Mouse (Mus musculus) hindbrain, embryonic 13.5 days (tissue): ENCODE measurements at regions not wholly inside any gene's neighbourhood (a gene's known extent, or its start where the extent isn't known, plus 50 kb on each side); places are given as distances from the start of the nearest gene placed in this dataset.

Experiments used
- ATAC-seq: fragments of 200-750 bp; cut with Nextera tagmentation; 2 replicates; pipeline ENCODE4 v1.8.0; 2017; ENCODE audit warnings: moderate TSS enrichment; ENCODE audit not compliant: low FRiP score
- H3K27ac ChIP-seq: fragments of 300-500 bp; sonication (generic); 2 replicates; pipeline ENCODE4 v1.5.1; 2015; ENCODE audit warnings: inconsistent platforms, mild to moderate bottlenecking, moderate library complexity
- H3K27me3 ChIP-seq: fragments of 300-500 bp; sonication (generic); 2 replicates; pipeline ENCODE4 v1.6.1; 2015; ENCODE audit warnings: mild to moderate bottlenecking, inconsistent platforms
- H3K36me3 ChIP-seq: fragments of 300-500 bp; sonication (generic); 2 replicates; pipeline ENCODE4 v1.6.1; 2015; ENCODE audit warnings: mild to moderate bottlenecking, inconsistent platforms
- H3K4me1 ChIP-seq: fragments of 300-500 bp; sonication (generic); replicated peaks from 2 replicates; pipeline ENCODE4 v1.6.1; 2015; ENCODE audit warnings: inconsistent platforms
- H3K4me2 ChIP-seq: fragments of 300-500 bp; sonication (generic); 2 replicates; pipeline ENCODE4 v1.6.1; 2015; ENCODE audit warnings: inconsistent platforms, mild to moderate bottlenecking, moderate library complexity
- H3K4me3 ChIP-seq: fragments of 300-500 bp; sonication (generic); 2 replicates; pipeline ENCODE4 v1.5.1; 2015; ENCODE audit warnings: mild to moderate bottlenecking, inconsistent platforms
- H3K9ac ChIP-seq: fragments of 300-500 bp; sonication (generic); 2 replicates; pipeline ENCODE4 v1.6.1; 2015; ENCODE audit warnings: mild to moderate bottlenecking, inconsistent platforms
- H3K9me3 ChIP-seq: fragments of 300-500 bp; sonication (generic); 2 replicates; pipeline ENCODE4 v1.6.1; 2016; ENCODE audit warnings: inconsistent platforms
- WGBS: fragments of 180-500 bp; shearing (Covaris S2); methylation state at CpG from one replicate; pipeline ENCODE4 v1.1.7; 2015; 5-methylcytosine and 5-hydroxymethylcytosine counted together

DNA sequence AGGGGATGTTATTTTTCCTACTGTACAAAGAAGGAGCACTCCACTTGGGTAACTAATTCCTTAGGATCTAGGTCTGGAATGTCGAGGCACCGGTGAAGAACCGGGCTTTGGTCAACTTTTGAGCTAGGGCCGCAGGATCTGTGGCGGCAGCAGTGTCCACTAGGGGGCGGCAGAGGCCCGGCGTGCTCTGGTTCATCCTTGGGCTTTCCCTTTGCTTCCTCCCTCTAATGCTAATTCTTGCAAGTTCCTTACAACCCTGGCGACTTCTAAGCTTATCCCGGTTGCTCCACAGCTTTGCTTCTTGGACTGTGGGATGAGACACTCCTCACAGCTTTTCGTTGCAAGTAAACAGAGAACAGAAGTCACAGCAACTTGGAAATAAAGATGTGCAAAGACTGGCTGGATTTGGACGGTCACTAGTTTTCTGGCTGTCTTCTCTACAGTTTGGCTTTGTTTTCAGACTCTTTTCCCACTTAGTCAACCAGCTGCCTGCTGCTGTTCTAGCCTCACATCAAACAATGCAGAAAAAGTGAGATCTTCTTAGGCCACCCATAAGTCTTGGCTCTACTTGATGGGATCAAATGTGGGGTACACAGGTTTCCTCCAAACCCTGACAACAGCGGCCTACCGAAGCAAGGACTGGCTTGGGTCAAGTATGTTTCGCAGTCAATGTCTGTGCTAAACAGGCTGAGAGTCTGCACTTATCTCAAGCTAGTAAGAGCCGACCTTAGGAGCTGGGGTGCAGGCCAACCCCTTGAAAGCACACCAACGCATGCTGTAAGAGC, 51.2 kb upstream of the Tmem72 start:
- ATAC-seq, result 0 out of 2 replicates have a peak, but pooled peaks have one; percentile 52
- Histone ChIP-seq H3K4me2 (no peak overlapping the region), H3K9me3 (no peaks in the 10 kb centered on the region), H3K27me3 (no peaks in the 10 kb centered on the region), H3K9ac (no peak overlapping the region), H3K36me3 (no peaks in the 10 kb centered on the region), H3K4me3 (no peak overlapping the region), H3K4me1 (no peaks in the 10 kb centered on the region), H3K27ac (no peak overlapping the region)
- WGBS, result 41% methylated on average over 17 of the region's 17 CpGs

DNA sequence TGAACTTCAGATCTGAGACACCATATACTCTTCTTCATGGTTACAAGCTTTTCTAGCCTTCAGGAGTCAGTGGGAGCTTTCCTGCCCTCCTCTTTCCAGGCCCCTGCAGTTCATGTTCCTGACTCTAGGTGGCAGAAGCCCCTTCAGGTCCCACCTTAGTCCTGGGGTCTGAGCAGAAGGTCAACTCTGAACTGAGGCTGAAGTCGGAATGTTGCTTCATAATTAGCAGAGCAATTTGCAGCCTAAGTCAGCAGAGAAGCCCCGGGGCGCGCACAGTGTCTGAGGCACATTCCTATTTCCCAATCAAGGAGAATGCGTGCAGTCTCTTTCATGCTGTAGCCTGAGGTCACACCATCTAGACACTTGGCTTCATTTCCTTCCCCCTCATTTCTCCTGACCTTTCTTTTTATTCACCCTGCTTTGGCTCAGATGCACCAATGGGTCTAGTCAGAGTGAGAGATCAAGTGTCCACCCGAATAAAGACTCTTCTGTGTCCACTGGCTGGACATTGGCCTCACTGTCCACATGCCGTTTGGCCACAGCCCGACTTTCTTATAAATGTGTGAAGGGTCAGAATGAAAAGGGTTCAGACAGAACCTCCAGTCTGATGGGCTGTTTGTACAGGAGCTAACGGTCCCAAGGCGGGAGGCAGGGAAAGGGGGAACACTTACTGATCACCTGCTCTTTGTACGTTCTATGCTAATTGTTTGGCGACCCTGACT, 58.4 kb upstream of the Tmem72 start:
- Histone ChIP-seq H3K9ac (no peak overlapping the region), H3K36me3 (no peaks in the 10 kb centered on the region), H3K4me3 (no peak overlapping the region), H3K27ac (no peak overlapping the region), H3K9me3 (no peaks in the 10 kb centered on the region), H3K4me2 (no peak overlapping the region), H3K27me3 (no peaks in the 10 kb centered on the region), H3K4me1 (no peaks in the 10 kb centered on the region)
- 80% methylated on average over 12 of the region's 12 CpGs for WGBS
- no peak for ATAC-seq

DNA sequence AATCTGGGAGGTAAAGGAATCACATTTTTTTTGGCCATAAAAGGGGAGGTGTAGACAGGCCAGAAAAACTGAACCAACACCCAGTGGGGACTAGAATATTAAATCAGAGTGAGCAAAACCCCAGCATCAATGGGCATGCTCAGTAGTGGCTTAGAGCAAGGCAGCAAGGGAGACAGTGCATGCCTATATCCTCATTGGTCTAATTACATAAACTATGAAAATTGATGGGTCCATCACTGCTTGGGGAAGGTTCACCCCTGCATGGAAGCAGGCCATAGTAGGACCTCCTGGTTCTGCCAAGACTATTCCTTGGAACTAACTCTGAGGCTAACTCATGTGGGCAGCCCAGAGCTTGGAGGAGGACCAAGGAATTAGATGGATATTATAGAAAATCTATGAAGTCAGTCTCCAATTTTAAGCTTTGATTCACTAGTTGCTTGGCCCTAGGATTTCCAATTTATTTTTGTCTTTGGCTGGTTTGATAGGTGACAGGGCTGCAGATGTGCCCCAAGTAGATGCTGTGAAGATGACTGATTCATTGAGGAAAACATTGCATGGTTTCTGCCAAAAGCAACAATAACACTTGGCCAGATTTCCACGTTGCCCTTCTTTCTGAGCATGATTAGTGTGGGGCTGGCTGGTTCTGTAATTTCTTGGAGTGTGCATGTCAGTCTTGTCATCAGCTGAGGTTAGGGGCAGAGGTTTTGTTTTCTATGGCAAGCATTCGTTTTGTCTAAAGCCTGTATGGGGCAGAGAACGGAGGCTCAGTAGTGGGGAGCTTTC, 70.0 kb upstream of the Tmem72 start:
- Histone ChIP-seq H3K9ac (no peak overlapping the region), H3K27me3 (no peaks in the 10 kb centered on the region), H3K36me3 (no peaks in the 10 kb centered on the region), H3K27ac (no peak overlapping the region), H3K4me2 (no peak overlapping the region), H3K4me1 (no peaks in the 10 kb centered on the region), H3K4me3 (no peak overlapping the region), H3K9me3 (no peaks in the 10 kb centered on the region; the same call in 1 of the 2 replicates)
- ATAC-seq, result no peak
- WGBS, result 59% methylated on average over 3 of the region's 3 CpGs

DNA sequence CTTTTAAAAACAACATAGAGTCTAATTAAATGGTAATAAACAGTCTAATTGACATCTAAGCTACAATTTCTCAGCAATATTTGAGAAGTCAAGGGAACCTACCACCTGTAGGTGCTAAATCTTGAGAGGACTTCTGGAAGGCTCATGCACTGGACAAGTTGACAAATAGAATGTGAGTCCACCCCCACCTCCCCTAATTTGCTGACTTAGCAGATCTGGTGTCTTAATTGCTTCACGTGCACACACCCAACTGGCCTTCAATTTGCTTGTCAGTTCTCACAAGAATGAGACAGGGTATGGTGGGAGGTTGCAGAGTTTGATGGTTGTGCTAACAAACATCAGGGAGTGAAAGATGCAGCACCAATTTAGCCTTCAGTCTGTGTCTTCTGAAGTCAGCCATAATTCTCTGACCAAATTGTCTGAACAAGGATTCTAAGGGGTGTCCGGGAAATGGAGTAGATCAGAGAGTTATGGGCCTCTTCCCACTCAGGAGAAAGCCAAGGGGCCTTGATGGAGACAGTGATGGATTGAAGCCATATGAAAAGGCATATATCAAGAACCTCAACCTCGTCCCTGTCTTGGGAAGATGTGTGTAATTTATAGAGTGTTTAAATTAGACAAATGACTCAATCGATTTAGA, 76.7 kb upstream of the Tmem72 start:
- WGBS, result 74% methylated on average over 4 of the region's 4 CpGs
- Histone ChIP-seq H3K9ac (no peak overlapping the region), H3K36me3 (no peaks in the 10 kb centered on the region), H3K4me1 (no peaks in the 10 kb centered on the region), H3K9me3 (no peaks in the 10 kb centered on the region), H3K27me3 (no peaks in the 10 kb centered on the region), H3K27ac (no peak overlapping the region), H3K4me3 (no peak overlapping the region), H3K4me2 (no peak overlapping the region)
- ATAC-seq, result no peak

DNA sequence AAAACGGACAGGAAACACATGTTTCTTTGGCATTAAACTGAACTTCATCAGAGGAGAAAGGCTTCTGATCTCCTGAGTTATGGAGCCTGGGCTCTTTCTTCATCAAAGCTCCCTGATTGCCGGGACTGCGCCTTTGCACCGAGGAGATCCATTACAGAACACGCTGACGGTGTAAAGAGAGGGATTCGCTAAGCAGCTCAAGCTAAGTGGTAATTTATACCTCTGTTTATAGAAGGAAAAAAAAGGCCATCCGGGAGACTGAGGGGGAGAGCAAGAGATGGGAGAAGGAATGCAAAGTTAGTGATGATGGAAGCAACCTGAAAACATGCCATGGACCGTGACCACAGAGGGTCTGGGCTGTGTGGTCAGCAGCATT, 77.2 kb upstream of the Tmem72 start:
- no peak for ATAC-seq
- no peak overlapping the region for H3K4me2 ChIP-seq
- WGBS, result 76% methylated on average over 9 of the region's 9 CpGs
- no peak overlapping the region for H3K9ac ChIP-seq
- no peak overlapping the region for H3K27ac ChIP-seq
- no peak overlapping the region for H3K4me3 ChIP-seq
- no peaks in the 10 kb centered on the region for H3K9me3 ChIP-seq
- no peaks in the 10 kb centered on the region for H3K27me3 ChIP-seq
- H3K4me1 ChIP-seq, result no peaks in the 10 kb centered on the region
- H3K36me3 ChIP-seq, result no peaks in the 10 kb centered on the region

DNA sequence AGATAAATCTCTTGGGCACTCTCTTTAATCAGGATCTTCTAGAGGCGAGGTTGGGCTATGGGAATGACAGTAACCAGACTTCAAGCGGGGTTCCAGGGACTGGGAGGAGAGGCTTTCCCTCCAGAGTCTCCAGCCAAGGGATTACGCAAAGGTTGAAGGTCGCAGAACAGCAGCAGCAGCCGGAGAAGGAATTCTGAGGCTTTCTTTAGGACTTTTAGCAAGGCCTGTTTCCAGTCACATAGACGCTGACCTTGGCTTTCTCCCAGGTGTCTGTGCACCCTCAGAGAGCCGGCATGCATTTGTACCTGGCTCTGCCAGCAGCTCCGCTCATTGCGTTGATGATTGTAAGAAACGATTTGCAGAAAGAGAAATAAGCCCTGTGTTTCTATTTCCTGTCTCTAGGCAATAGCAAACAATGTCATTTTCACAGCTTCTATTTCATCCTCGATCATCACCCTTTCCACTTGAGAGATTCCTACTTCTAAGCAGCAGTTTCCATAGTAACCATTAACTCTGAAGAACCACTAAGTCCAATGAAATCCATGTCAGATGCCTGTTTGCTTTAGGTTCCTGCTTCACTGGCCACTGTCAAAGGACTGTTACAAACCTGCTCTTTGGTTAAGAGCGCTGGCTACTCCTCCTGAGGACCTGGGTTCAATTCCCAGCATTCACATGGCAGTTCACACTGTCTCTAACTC, 104.7 kb upstream of the Tmem72 start:
- Histone ChIP-seq H3K4me1 (peaks cover 18% of the 10 kb centered on the region), H3K9ac (no peak overlapping the region), H3K27ac (peak overlapping the region; percentile 83), H3K4me2 (peak overlapping the region; percentile 27; the same call in 1 of the 2 replicates), H3K36me3 (no peaks in the 10 kb centered on the region), H3K4me3 (no peak overlapping the region), H3K27me3 (no peaks in the 10 kb centered on the region), H3K9me3 (no peaks in the 10 kb centered on the region)
- ATAC-seq, result peak; percentile 74
- 30% methylated on average over 12 of the region's 12 CpGs for WGBS

DNA sequence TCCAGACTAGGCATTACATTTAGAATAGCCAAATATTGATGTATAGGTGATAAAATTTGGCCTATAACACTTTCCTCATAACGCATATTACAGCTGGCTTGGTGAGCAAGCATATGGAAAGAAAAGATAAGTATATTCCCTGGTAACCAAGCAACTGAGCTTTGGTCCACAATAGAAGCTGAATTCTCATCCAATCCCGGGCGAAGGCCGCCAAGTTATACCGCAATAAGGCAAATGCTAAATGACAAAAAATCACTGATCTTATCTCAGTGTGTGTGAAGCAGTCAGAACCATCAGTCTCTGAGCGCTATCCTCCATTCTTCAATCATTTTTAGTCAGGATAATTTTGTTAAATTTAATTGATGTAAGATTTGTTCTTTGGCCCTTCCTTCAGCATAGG, 105.9 kb upstream of the Tmem72 start:
- H3K27ac ChIP-seq, result no peak overlapping the region
- H3K9me3 ChIP-seq, result no peaks in the 10 kb centered on the region
- H3K27me3 ChIP-seq, result no peaks in the 10 kb centered on the region
- no peak for ATAC-seq
- H3K4me1 ChIP-seq, result peaks cover 18% of the 10 kb centered on the region
- H3K36me3 ChIP-seq, result no peaks in the 10 kb centered on the region
- H3K4me3 ChIP-seq, result no peak overlapping the region
- WGBS, result 96% methylated on average over 6 of the region's 6 CpGs
- no peak overlapping the region for H3K4me2 ChIP-seq
- no peak overlapping the region for H3K9ac ChIP-seq

DNA sequence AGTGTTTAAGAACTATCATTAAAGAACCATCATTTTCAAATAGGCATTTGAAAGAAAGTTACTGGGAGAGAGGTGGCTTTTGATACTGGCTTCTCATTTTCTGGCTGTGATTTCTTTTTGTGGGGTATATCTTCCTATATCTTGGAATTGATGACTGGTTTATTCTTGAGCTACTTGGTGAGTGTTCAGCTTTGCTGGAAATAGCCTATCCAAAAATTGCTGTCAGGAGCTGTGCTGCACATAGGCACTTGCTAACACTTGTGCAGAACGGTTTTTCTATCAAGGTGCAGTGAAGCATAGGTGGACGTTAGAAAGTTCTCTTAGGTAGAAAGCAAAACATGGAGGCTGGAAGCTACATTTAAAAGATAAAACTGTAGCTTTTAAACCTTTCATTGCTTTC, 108.9 kb upstream of the Tmem72 start:
- H3K9ac ChIP-seq, result no peak overlapping the region
- H3K9me3 ChIP-seq, result no peaks in the 10 kb centered on the region
- ATAC-seq, result no peak
- H3K27ac ChIP-seq, result no peak overlapping the region
- WGBS, result 96% methylated on average over 2 of the region's 2 CpGs
- H3K4me2 ChIP-seq, result no peak overlapping the region
- no peaks in the 10 kb centered on the region for H3K36me3 ChIP-seq
- H3K27me3 ChIP-seq, result no peaks in the 10 kb centered on the region
- H3K4me3 ChIP-seq, result no peak overlapping the region
- peaks cover 18% of the 10 kb centered on the region for H3K4me1 ChIP-seq

DNA sequence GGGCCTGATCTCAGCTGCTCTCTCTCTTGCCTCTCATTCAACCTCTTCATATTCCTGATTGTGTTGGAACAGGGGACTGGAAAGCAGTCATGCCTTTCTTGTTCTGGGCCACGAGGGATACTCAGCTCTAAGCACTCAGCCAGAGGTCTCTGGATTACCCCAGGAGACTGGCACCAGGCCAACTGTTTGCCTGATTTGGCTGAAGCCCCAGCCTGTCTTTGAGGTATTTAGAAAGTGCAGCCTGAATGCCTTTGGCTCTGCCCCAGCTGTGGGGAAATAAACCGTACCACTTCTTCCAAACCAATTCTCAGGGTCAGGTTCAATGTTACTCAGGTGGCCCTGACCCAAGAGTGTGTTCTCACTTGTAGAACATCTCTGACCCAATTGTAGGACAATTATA, 112.6 kb upstream of the Tmem72 start:
- Histone ChIP-seq H3K27ac (no peak overlapping the region), H3K36me3 (no peaks in the 10 kb centered on the region), H3K9ac (no peak overlapping the region), H3K4me3 (no peak overlapping the region), H3K4me2 (no peak overlapping the region), H3K4me1 (no peaks in the 10 kb centered on the region), H3K27me3 (no peaks in the 10 kb centered on the region), H3K9me3 (no peaks in the 10 kb centered on the region)
- 51% methylated on average over 2 of the region's 2 CpGs for WGBS
- ATAC-seq, result peak; percentile 39; the same call in 1 of the 2 replicates

DNA sequence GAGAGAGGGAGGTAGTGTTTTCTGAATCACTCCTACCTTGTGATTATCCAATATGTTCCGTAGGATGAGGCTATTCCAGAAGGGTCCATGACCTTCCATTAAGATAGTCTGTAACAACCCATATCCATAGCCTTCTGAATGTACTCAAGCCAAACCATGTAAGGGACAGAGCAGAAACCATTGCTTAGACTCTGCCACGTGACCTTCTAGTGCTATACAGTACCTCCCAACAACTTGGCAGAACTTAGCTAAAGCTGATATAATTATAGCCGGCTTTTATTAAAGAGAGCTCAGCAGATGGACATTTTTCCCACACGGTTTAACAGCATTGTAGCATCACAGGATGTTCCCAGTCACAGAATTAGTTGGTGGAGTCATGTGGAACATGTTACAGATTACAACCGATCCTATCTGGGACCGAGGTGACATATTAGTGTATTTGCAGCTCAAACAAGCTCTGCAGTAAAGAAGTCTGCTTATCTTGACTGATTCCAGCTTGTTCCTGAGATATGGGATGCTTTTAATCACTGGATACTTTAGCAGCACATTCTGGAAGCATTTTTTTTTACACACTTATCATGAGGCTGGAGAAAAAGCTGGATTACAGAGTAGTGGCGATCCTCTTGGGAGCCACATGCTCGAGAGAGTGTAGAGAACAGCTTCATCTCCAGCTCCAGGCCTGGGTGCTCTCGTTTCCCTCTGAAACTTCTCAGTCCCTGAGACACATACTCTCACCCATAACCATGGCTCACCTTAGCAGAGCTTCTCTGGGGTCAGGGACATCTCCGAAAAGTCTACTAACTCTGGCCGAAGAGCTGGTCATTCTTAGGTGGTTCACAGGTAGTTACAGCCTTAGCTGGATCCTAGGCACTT, 129.5 kb upstream of the Tmem72 start:
- H3K27ac ChIP-seq, result no peak overlapping the region
- H3K36me3 ChIP-seq, result no peaks in the 10 kb centered on the region
- no peak for ATAC-seq
- H3K4me1 ChIP-seq, result no peaks in the 10 kb centered on the region
- H3K27me3 ChIP-seq, result no peaks in the 10 kb centered on the region
- H3K9ac ChIP-seq, result no peak overlapping the region
- no peak overlapping the region for H3K4me3 ChIP-seq
- no peaks in the 10 kb centered on the region; the same call in 1 of the 2 replicates for H3K9me3 ChIP-seq
- 89% methylated on average over 11 of the region's 11 CpGs for WGBS
- H3K4me2 ChIP-seq, result no peak overlapping the region

DNA sequence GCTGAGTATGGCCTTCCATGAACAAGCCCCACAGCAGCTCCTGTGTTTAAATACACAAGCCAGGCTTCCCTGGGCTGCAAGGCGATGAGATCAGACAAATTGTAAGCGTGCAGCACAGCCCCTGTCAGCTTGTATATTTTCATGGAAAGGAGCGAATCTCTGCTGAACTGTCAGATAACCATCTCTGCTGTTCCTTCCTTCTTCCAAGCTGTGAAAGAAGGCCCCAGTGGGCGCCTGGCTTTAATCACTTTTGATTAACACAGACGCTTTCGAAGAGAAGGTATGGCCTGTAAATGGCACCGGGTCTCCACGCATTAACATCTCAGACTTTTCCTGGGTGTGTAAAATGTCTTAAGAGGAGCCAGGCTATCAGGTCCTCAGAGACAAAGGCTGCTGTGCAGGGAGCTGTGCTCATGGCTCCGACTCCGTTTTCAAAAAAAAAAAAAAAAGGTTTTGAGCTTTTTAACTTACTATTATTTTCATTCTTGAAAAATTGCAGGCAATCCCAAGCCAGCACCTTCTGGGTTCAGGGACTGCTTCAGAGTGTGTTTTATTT, 131.9 kb upstream of the Tmem72 start:
- H3K9me3 ChIP-seq, result no peaks in the 10 kb centered on the region; the same call in 1 of the 2 replicates
- H3K4me3 ChIP-seq, result no peak overlapping the region
- no peaks in the 10 kb centered on the region for H3K36me3 ChIP-seq
- no peak overlapping the region for H3K9ac ChIP-seq
- WGBS, result 74% methylated on average over 10 of the region's 10 CpGs
- ATAC-seq, result no peak
- H3K4me1 ChIP-seq, result no peaks in the 10 kb centered on the region
- H3K27me3 ChIP-seq, result no peaks in the 10 kb centered on the region
- H3K27ac ChIP-seq, result no peak overlapping the region; the same call in 1 of the 2 replicates
- no peak overlapping the region for H3K4me2 ChIP-seq
